Mouse (Mus musculus) megakaryocyte, embryonic 14.5 days (primary cell): ENCODE results near the gene Phb.

Experiments used
- FLI1 ChIP-seq: IDR thresholded peaks from 2 replicates; pipeline ENCODE4 v1.6.1; 2012; ENCODE audit warnings: low read length, inconsistent platforms, mixed read lengths
- GATA1 ChIP-seq: IDR thresholded peaks from 3 replicates; pipeline ENCODE4 v1.6.1; 2012; ENCODE audit warnings: mixed read lengths, low read length, inconsistent platforms, borderline replicate concordance

DNA sequence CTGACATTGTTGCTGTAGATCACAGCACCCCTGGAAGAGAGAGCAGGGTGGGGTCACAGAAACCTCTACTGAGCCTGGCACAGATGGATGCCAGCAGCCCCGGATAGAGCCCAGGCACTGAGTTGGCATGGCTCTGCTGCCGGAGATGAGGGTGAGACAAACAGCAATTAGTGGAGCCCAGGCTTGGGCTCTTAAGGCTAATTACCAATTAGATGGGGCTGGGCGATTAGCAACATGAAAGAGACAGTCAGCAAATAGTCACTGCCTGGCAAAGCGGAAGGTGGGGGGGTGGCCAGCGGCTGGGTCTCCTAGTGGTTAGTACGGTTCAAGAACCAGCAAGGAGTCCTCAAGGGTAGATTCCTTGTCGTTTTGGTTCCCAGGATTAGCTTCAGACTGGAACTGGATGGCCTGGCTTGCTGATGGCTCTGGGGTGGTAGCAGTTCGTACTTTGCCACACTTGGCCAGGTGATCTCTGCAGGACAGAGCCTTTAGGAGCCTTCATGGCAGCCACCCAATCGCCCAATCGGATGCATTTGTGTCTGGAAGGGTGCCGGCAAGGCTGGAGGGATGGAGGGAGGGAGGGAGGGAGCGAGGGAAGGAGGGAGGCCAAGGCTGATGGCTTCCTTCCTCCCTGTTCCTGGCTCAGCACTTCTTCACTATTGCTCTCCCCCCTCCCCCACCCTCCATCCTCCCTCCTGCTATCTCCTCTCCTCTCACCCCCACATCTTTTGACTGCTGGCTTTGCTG is 24.1 kb upstream of the Phb start:
- TF ChIP-seq GATA1 (no peak), FLI1 (no peak)
